Mouse (Mus musculus): ENCODE measurements at regions not wholly inside any gene's neighbourhood (a gene's known extent, or its start where the extent isn't known, plus 50 kb on each side); places are given as distances from the start of the nearest gene placed in this dataset.

GRCm38 (mm10) chr1:90398396-90398975 lies 194.7 kb downstream of the Ackr3 start:
- no peak for DNase-seq (ENCODE audit: low read depth, low spot score)

- DNase-seq (ENCODE audit: low read depth, low spot score) = no peak
Observed at GRCm38 (mm10) chr1:90403057-90403456, 199.3 kb downstream of the Ackr3 start.

- no peak for DNase-seq (ENCODE audit: low read depth, low spot score)
Observed at GRCm38 (mm10) chr1:90404717-90405487, 197.9 kb upstream of the Cops8 start.

GRCm38 (mm10) chr1:90406663-90407062 lies 196.1 kb upstream of the Cops8 start:
- no peak for DNase-seq (ENCODE audit: low read depth, low spot score)

GRCm38 (mm10) chr1:90408504-90409215 lies 194.1 kb upstream of the Cops8 start:
- no peak for DNase-seq (ENCODE audit: low read depth, low spot score)

- DNase-seq (ENCODE audit: low read depth, low spot score) = no peak
Observed at GRCm38 (mm10) chr1:90409236-90409635, 193.5 kb upstream of the Cops8 start.

- no peak for DNase-seq (ENCODE audit: low read depth, low spot score)
Observed at GRCm38 (mm10) chr1:90412511-90413045, 190.2 kb upstream of the Cops8 start.

- DNase-seq (ENCODE audit: low read depth, low spot score) = no peak
Observed at GRCm38 (mm10) chr1:90414751-90415150, 188.0 kb upstream of the Cops8 start.

GRCm38 (mm10) chr1:90424066-90424821 lies 178.5 kb upstream of the Cops8 start:
- no peak for DNase-seq (ENCODE audit: low read depth, low spot score)

GRCm38 (mm10) chr1:90428334-90428733 lies 174.4 kb upstream of the Cops8 start:
- DNase-seq (ENCODE audit: low read depth, low spot score) = no peak

GRCm38 (mm10) chr1:90428774-90429173 lies 174.0 kb upstream of the Cops8 start:
- DNase-seq (ENCODE audit: low read depth, low spot score) = no peak

GRCm38 (mm10) chr1:90430480-90430879 lies 172.3 kb upstream of the Cops8 start:
- DNase-seq (ENCODE audit: low read depth, low spot score) = no peak

GRCm38 (mm10) chr1:90431783-90432182 lies 171.0 kb upstream of the Cops8 start:
- no peak for DNase-seq (ENCODE audit: low read depth, low spot score)

GRCm38 (mm10) chr1:90433911-90434310 lies 168.9 kb upstream of the Cops8 start:
- no peak for DNase-seq (ENCODE audit: low read depth, low spot score)

GRCm38 (mm10) chr1:90440638-90441037 lies 162.1 kb upstream of the Cops8 start:
- no peak for DNase-seq (ENCODE audit: low read depth, low spot score)

- no peak for DNase-seq (ENCODE audit: low read depth, low spot score)
Observed at GRCm38 (mm10) chr1:90441134-90441868, 161.5 kb upstream of the Cops8 start.

- no peak for DNase-seq (ENCODE audit: low read depth, low spot score)
Observed at GRCm38 (mm10) chr1:90442250-90443240, 160.2 kb upstream of the Cops8 start.

- no peak for DNase-seq (ENCODE audit: low read depth, low spot score)
Observed at GRCm38 (mm10) chr1:90449571-90450226, 153.1 kb upstream of the Cops8 start.

- no peak for DNase-seq (ENCODE audit: low read depth, low spot score)
Observed at GRCm38 (mm10) chr1:90451942-90452557, 150.7 kb upstream of the Cops8 start.

All from brain, embryonic 18.5 days (tissue).